ENCODE assay signal across 18 mouse cellular contexts in genomic region chr7:109826911-109827310, GRCm38 (mm10). TPM values are rescaled to one million over a fixed set of nuclear protein-coding genes. Genes with fewer than 3 reads are reported as not detected.
DNase-seq lines count a peak whose midpoint lies in the region; TF ChIP-seq lines count a peak whose summit lies in the region.
"Had no signal": no experiment of that assay in that cellular context is flagged by ENCODE, and none has a peak within 500 bp of the region (broad histone marks: within the 10 kb centered on the region; RNA-seq: fewer than 3 reads in every experiment).

No protein-coding gene starts in this region.

- H3K27me3 ChIP-seq in cerebellum, adult 2 months (ENCODE audit: control insufficient read depth, insufficient read depth, low read length): no peaks in the 10 kb centered on the region
- H3K27me3 ChIP-seq: heart, embryonic 15.5 days; limb, embryonic 15.5 days; midbrain, embryonic 15.5 days had no signal

- 45% methylated on average over 8 of the region's 8 CpGs for WGBS in lung, adult 2 months
- WGBS in cerebellum, adult 2 months: 94% methylated on average over 8 of the region's 8 CpGs

- peaks cover 2% of the 10 kb centered on the region for H3K4me1 ChIP-seq in lung, adult 2 months (ENCODE audit: control insufficient read depth, insufficient read depth, low read length)
- H3K4me1 ChIP-seq in cerebellum, adult 2 months (ENCODE audit: control insufficient read depth, insufficient read depth, low read length): peaks cover 5% of the 10 kb centered on the region; the same call in 1 of the 2 replicates
- H3K4me1 ChIP-seq: hindbrain, embryonic 10.5 days; midbrain, embryonic 15.5 days had no signal

- DNase-seq in adrenal gland, adult (ENCODE audit: inconsistent age in 2 of 2, low spot score in 1 of 2): peak; percentile 80 to 85
- no peak for DNase-seq in adrenal gland, postnatal 4 days (ENCODE audit: low spot score in 2 of 2)
- DNase-seq in lung, adult 18-20 months: peak; percentile 28 to 40
- no peak for DNase-seq in lung, adult 2 months
- DNase-seq in kidney, postnatal 36 days: peak; percentile 13 to 24
- DNase-seq in lung, postnatal 4 days: peak; percentile 32 to 75
- no peak for DNase-seq in layer of hippocampus, adult 11-12 months (ENCODE audit: low spot score)
- no peak for DNase-seq in cerebellum, adult 2 months
- DNase-seq: cerebellum, adult 18-20 months; gastrocnemius, postnatal 36 days; thymus, postnatal 4 days had no signal

- H3K27ac ChIP-seq in cerebellum, adult 2 months (ENCODE audit: insufficient read depth, low read length): no peak overlapping the region
- H3K27ac ChIP-seq: embryonic facial prominence, embryonic 15.5 days; heart, embryonic 15.5 days; hindbrain, embryonic 10.5 days; limb, embryonic 15.5 days; macrophage; midbrain, embryonic 15.5 days had no signal

- TF ChIP-seq CTCF in lung, adult 2 months (IDR thresholded peaks at IDR 0.05; ENCODE audit: insufficient read depth, low read length): no peak
- no peak for TF ChIP-seq CTCF in cerebellum, adult 2 months (IDR thresholded peaks at IDR 0.05; ENCODE audit: borderline replicate concordance, insufficient read depth, low read depth, low read length)

- TF ChIP-seq POLR2A in lung, adult 2 months (IDR thresholded peaks at IDR 0.05; ENCODE audit: borderline replicate concordance, extremely low read depth, low read depth, low read length): no peak
- TF ChIP-seq POLR2A in cerebellum, adult 2 months (IDR thresholded peaks at IDR 0.05; ENCODE audit: borderline replicate concordance, insufficient read depth, low read length): no peak

- no peak overlapping the region for H3K4me3 ChIP-seq in lung, adult 2 months (replicated peaks; ENCODE audit: extremely low read depth, low read depth, low read length)
- H3K4me3 ChIP-seq in cerebellum, adult 2 months (replicated peaks; ENCODE audit: insufficient read depth, low read depth, low read length): no peak overlapping the region
- H3K4me3 ChIP-seq: embryonic facial prominence, embryonic 15.5 days; heart, embryonic 15.5 days; hindbrain, embryonic 10.5 days; limb, embryonic 15.5 days; midbrain, embryonic 15.5 days had no signal

RNA-seq across cellular contexts. Expression of gene Scube2, which starts 38.6 kb away (rescaled TPM):
- 1 to 10 TPM in 1 of 2 experiments, under 1 TPM in 1; 0.92 to 3.1 TPM for total RNA-seq in adrenal gland, postnatal 4 days (2021)
- 16.7 and 21.8 TPM in 2 replicates for polyA plus RNA-seq in lung, adult 2 months (2012; rRNA removed)
- 0.26 and 0.33 TPM in 2 replicates for polyA plus RNA-seq in cerebellum, adult 2 months (2012; rRNA removed)
- polyA plus RNA-seq: inflammation-experienced regulatory T-cells, adult 6 months; macrophage had no signal

RNA-seq across cellular contexts. Expression of gene Nrip3, which starts 45.1 kb away (rescaled TPM):
- 1 to 10 TPM; 1.1 to 1.2 TPM for total RNA-seq in adrenal gland, postnatal 4 days (2021)
- 0.05 and 0.22 TPM in 2 replicates for polyA plus RNA-seq in lung, adult 2 months (2012; rRNA removed)
- 46.6 and 52.8 TPM in 2 replicates for polyA plus RNA-seq in cerebellum, adult 2 months (2012; rRNA removed)
- total RNA-seq: gastrocnemius, postnatal 36 days had no signal
- polyA plus RNA-seq: macrophage had no signal

Comparison
In these comparisons a context has a peak if more than half of its experiments do, and no peak if none do; other contexts are left out.
1. DNase-seq: peak in adrenal gland, adult (2 of 2), lung, adult 18-20 months (2 of 2), kidney, postnatal 36 days (2 of 2) and lung, postnatal 4 days (2 of 2); none in adrenal gland, postnatal 4 days (0 of 2), lung, adult 2 months (single experiment), layer of hippocampus, adult 11-12 months (single experiment) and cerebellum, adult 2 months (0 of 2).
2. RNA of gene Scube2, which starts 38.6 kb away (polyA plus RNA-seq): 16.7 to 21.8 TPM in lung, adult 2 months; 0.26 to 0.33 TPM in cerebellum, adult 2 months; every median in the first group is over 10 times any median in the second.
3. RNA of gene Nrip3, which starts 45.1 kb away (polyA plus RNA-seq): 46.6 to 52.8 TPM in cerebellum, adult 2 months; 0.05 to 0.22 TPM in lung, adult 2 months; every median in the first group is over 10 times any median in the second.